Mouse (Mus musculus) heart, embryonic 16.5 days (tissue): Measurements from ENCODE around the gene Tenm2. TPM values are rescaled to one million over a fixed set of nuclear protein-coding genes. Genes with fewer than 3 reads are reported as not detected.

Experiments
- ATAC-seq: fragments of 200-750 bp; cut with Nextera tagmentation; replicated peaks from 2 replicates; pipeline ENCODE4 v1.8.0; 2017; ENCODE audit warnings: moderate number of reproducible peaks; ENCODE audit not compliant: insufficient read depth, low FRiP score; ENCODE audit errors: extremely low read depth
- H3K27ac ChIP-seq: fragments of 300-500 bp; sonication (generic); 2 replicates; pipeline ENCODE4 v1.5.1; 2014; ENCODE audit warnings: mild to moderate bottlenecking, low read length, control low read depth, moderate library complexity
- H3K27me3 ChIP-seq: fragments of 300-500 bp; sonication (generic); 2 replicates; pipeline ENCODE4 v1.6.1; 2014; ENCODE audit warnings: low read length, mixed read lengths; ENCODE audit not compliant: control insufficient read depth, insufficient read depth
- H3K36me3 ChIP-seq: fragments of 300-500 bp; sonication (generic); 2 replicates; pipeline ENCODE4 v1.6.1; 2014; ENCODE audit not compliant: control insufficient read depth, insufficient read depth
- H3K4me1 ChIP-seq: fragments of 300-500 bp; sonication (generic); 2 replicates; pipeline ENCODE4 v1.6.1; 2014; ENCODE audit warnings: low read length, mixed read lengths; ENCODE audit not compliant: control insufficient read depth, insufficient read depth
- H3K4me2 ChIP-seq: fragments of 300-500 bp; sonication (generic); 2 replicates; pipeline ENCODE4 v1.6.1; 2014; ENCODE audit warnings: low read depth, mild to moderate bottlenecking, control low read depth, low read length
- H3K4me3 ChIP-seq: fragments of 300-500 bp; sonication (generic); 2 replicates; pipeline ENCODE4 v1.5.1; 2014; ENCODE audit warnings: mild to moderate bottlenecking, control low read depth, low read length
- H3K9ac ChIP-seq: fragments of 300-500 bp; sonication (generic); 2 replicates; pipeline ENCODE4 v1.6.1; 2014; ENCODE audit warnings: low read length, control low read depth
- H3K9me3 ChIP-seq: fragments of 300-500 bp; sonication (generic); replicated peaks from 2 replicates; pipeline ENCODE4 v1.6.1; 2016; ENCODE audit warnings: low read length; ENCODE audit not compliant: control insufficient read depth
- WGBS: fragments of 180-500 bp; shearing (Covaris S2); extraction: QIAGEN DNeasy Blood & Tissue Kit; methylation state at CpG from one replicate; pipeline ENCODE4 v1.1.7; 2014; 5-methylcytosine and 5-hydroxymethylcytosine counted together
- polyA plus RNA-seq: library from polyadenylated mRNA; unstranded; fragments of >200 nt; fragmentation: Nextera tagmentation; extraction: Ambion mirVana; gene quantifications from 2 replicates; pipeline ENCODE4 v1.2.1, GENCODE M21; 2015

Gene Tenm2
- polyA plus RNA-seq, 1 experiment from 2014 or later, result 0.71 TPM

DNA sequence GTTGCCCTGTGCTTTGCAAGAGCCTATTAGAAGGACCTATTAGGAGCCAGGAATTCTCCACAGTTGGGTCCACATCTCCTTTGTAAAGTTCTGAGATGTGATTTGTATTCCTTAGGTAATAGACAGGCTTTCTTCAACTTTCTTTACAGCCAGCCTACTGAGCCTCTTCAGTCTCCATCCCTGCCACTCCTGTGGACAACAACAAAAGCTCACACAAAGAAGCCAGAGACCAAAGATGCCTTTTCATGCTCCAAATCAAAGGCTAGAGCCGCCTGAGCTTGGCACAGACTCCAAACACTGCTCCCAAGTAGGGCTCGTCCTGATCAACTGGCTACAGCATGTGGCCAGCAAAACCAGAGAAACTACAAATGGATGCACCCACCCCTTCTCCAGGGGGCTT, 333.5 kb downstream of the Tenm2 start:
- ATAC-seq, result no peak
- H3K4me1 ChIP-seq, result no peaks in the 10 kb centered on the region
- H3K9me3 ChIP-seq, result peaks cover 2% of the 10 kb centered on the region; the same call in 1 of the 2 replicates
- no peak overlapping the region for H3K4me2 ChIP-seq
- 33% methylated on average over 2 of the region's 2 CpGs for WGBS
- H3K27me3 ChIP-seq, result no peaks in the 10 kb centered on the region
- H3K27ac ChIP-seq, result no peak overlapping the region
- no peak overlapping the region for H3K4me3 ChIP-seq
- no peaks in the 10 kb centered on the region for H3K36me3 ChIP-seq
- H3K9ac ChIP-seq, result no peak overlapping the region

GRCm38 (mm10) chr11:36893061-36893460, 342.7 kb downstream of the Tenm2 start:
- H3K9me3 ChIP-seq, result no peaks in the 10 kb centered on the region
- H3K4me3 ChIP-seq, result no peak overlapping the region
- H3K27me3 ChIP-seq, result no peaks in the 10 kb centered on the region
- no peak overlapping the region for H3K9ac ChIP-seq
- H3K27ac ChIP-seq, result no peak overlapping the region
- no peak for ATAC-seq
- H3K36me3 ChIP-seq, result no peaks in the 10 kb centered on the region
- H3K4me2 ChIP-seq, result no peak overlapping the region
- no peaks in the 10 kb centered on the region for H3K4me1 ChIP-seq
- WGBS, result 59% methylated on average over 3 of the region's 3 CpGs

GRCm38 (mm10) chr11:36891106-36891505, 344.7 kb downstream of the Tenm2 start:
- Histone ChIP-seq H3K4me2 (no peak overlapping the region), H3K36me3 (no peaks in the 10 kb centered on the region), H3K9ac (no peak overlapping the region), H3K4me1 (no peaks in the 10 kb centered on the region), H3K9me3 (no peaks in the 10 kb centered on the region), H3K27me3 (no peaks in the 10 kb centered on the region), H3K27ac (no peak overlapping the region), H3K4me3 (no peak overlapping the region)
- WGBS, result 42% methylated on average over 3 of the region's 3 CpGs
- ATAC-seq, result no peak

DNA sequence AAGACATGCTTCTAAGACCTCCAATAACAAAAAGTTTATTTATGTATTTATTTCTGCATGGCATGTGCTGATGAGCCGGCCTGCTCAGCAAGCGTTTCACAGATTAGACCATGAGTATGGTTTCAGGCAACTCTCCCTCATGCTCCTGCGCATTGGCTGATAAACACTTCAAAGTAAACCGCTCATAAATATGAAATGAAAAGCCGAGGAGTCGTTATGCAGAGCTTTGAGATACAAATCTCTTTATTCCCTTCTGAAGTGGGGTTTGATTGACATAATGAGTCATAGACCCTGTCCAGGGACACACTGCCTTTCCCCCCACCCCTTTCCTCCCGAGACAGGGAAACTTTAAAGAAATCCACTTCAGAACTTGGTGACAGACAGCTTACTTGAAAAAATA, 348.3 kb downstream of the Tenm2 start:
- Histone ChIP-seq H3K9ac (no peak overlapping the region), H3K4me2 (no peak overlapping the region), H3K4me1 (no peaks in the 10 kb centered on the region), H3K4me3 (no peak overlapping the region), H3K27ac (no peak overlapping the region), H3K27me3 (no peaks in the 10 kb centered on the region), H3K9me3 (no peaks in the 10 kb centered on the region), H3K36me3 (no peaks in the 10 kb centered on the region)
- no peak for ATAC-seq
- WGBS, result 48% methylated on average over 7 of the region's 7 CpGs

GRCm38 (mm10) chr11:36886147-36886546, 349.6 kb downstream of the Tenm2 start:
- Histone ChIP-seq H3K4me3 (no peak overlapping the region), H3K27ac (no peak overlapping the region), H3K9me3 (no peaks in the 10 kb centered on the region), H3K4me1 (no peaks in the 10 kb centered on the region), H3K9ac (no peak overlapping the region), H3K36me3 (no peaks in the 10 kb centered on the region), H3K4me2 (no peak overlapping the region), H3K27me3 (no peaks in the 10 kb centered on the region)
- no peak for ATAC-seq
- WGBS, result 86% methylated on average over 3 of the region's 3 CpGs

DNA sequence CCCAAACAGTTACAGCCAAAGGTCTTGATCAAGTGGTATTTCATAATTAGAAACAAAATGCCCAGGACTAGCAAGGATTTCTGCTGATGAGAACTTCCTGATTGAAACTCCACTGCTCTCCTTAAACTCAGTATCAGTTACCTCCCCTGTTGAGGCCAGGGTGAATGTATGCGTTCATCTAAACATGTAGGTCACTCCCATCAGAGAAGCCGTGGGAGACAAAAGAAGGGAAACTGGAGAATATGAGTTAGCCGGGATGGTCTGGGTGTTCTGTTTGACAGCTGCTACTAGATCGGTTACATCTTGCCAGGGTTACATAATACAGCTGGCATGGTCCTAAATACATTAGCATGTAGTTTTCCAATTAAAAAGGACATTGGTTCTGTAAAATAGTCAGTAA, 362.8 kb downstream of the Tenm2 start:
- no peaks in the 10 kb centered on the region for H3K9me3 ChIP-seq
- H3K4me1 ChIP-seq, result peaks cover 4% of the 10 kb centered on the region; the same call in 1 of the 2 replicates
- H3K4me2 ChIP-seq, result no peak overlapping the region
- H3K36me3 ChIP-seq, result no peaks in the 10 kb centered on the region
- no peaks in the 10 kb centered on the region for H3K27me3 ChIP-seq
- no peak overlapping the region for H3K9ac ChIP-seq
- ATAC-seq, result no peak
- 52% methylated on average over 4 of the region's 4 CpGs for WGBS
- H3K27ac ChIP-seq, result no peak overlapping the region
- no peak overlapping the region for H3K4me3 ChIP-seq

DNA sequence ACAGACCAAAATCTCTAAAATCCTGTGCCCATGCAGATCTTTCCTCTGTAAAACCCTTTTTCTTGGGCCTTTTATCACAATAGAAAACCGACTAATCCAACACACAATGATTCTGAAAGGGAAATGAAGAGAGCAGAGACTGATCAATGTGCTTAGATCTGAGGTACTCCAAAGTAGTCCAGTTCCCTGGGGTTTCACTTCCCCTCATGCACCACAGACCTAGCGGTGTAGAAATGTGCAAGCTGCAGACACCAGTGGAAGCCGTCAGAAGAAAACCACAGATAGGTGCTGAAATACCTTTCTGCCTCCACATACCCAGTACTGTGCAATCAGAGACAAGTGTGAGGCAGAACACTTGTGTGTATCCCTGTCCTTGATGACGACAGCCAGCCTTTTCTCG, 365.2 kb downstream of the Tenm2 start:
- no peaks in the 10 kb centered on the region for H3K36me3 ChIP-seq
- no peak overlapping the region for H3K27ac ChIP-seq
- no peak for ATAC-seq
- H3K4me1 ChIP-seq, result peaks cover 4% of the 10 kb centered on the region; the same call in 1 of the 2 replicates
- H3K9me3 ChIP-seq, result no peaks in the 10 kb centered on the region
- H3K9ac ChIP-seq, result no peak overlapping the region
- 72% methylated on average over 5 of the region's 5 CpGs for WGBS
- H3K4me2 ChIP-seq, result no peak overlapping the region
- no peaks in the 10 kb centered on the region for H3K27me3 ChIP-seq
- no peak overlapping the region for H3K4me3 ChIP-seq

DNA sequence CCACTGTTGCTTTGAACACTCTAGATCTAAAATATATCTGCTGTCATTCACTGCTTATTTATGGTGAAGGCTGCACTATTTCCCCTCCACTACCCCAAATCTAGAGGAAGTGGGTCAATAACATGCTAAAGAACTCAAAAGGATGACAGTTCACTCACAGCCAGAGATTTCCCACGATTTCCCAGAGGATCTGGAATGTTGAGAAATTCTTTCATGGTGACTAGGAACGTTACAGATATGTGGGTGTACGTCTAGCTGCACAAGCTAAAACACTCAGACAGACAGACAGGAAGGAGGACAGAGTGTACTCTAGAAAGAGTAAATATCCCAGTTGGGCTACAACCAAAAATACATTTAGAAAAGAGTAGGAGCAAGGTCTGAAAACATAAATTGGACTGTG, 384.1 kb downstream of the Tenm2 start:
- Histone ChIP-seq H3K36me3 (no peaks in the 10 kb centered on the region), H3K9me3 (no peaks in the 10 kb centered on the region), H3K27me3 (no peaks in the 10 kb centered on the region), H3K4me2 (no peak overlapping the region), H3K9ac (no peak overlapping the region), H3K27ac (no peak overlapping the region), H3K4me3 (no peak overlapping the region), H3K4me1 (no peaks in the 10 kb centered on the region)
- no peak for ATAC-seq
- WGBS, result 24% methylated on average over 3 of the region's 3 CpGs

- H3K9ac ChIP-seq, result no peak overlapping the region
- no peaks in the 10 kb centered on the region for H3K4me1 ChIP-seq
- no peak overlapping the region for H3K27ac ChIP-seq
- no peak for ATAC-seq
- no peaks in the 10 kb centered on the region for H3K9me3 ChIP-seq
- H3K4me3 ChIP-seq, result no peak overlapping the region
- no peak overlapping the region for H3K4me2 ChIP-seq
- no peaks in the 10 kb centered on the region for H3K27me3 ChIP-seq
- 85% methylated on average over 6 of the region's 6 CpGs for WGBS
- H3K36me3 ChIP-seq, result no peaks in the 10 kb centered on the region
Measured at GRCm38 (mm10) chr11:36847451-36847850, 388.3 kb downstream of the Tenm2 start.

- no peaks in the 10 kb centered on the region for H3K9me3 ChIP-seq
- no peak overlapping the region for H3K4me3 ChIP-seq
- H3K27ac ChIP-seq, result no peak overlapping the region
- 76% methylated on average over 4 of the region's 4 CpGs for WGBS
- no peak overlapping the region for H3K4me2 ChIP-seq
- no peaks in the 10 kb centered on the region for H3K36me3 ChIP-seq
- H3K27me3 ChIP-seq, result no peaks in the 10 kb centered on the region
- no peaks in the 10 kb centered on the region for H3K4me1 ChIP-seq
- no peak for ATAC-seq
- H3K9ac ChIP-seq, result no peak overlapping the region
Measured at GRCm38 (mm10) chr11:36832855-36833254, 402.9 kb downstream of the Tenm2 start.
